Mouse (Mus musculus): ENCODE data around the gene Pon1. TPM values are rescaled to one million over a fixed set of nuclear protein-coding genes. Genes with fewer than 3 reads are reported as not detected.

Gene Pon1
- polyA plus RNA-seq, 1 experiment = not detected

GRCm38 (mm10) chr6:5177967-5178891 is 15.5 kb downstream of the Pon1 start:
- no peak overlapping the region for H3K4me3 ChIP-seq (ENCODE audit: low read depth, low read length)
- no peaks in the 10 kb centered on the region for H3K4me1 ChIP-seq (ENCODE audit: control insufficient read depth, insufficient read depth, low read length)
- no peaks in the 10 kb centered on the region for H3K9me3 ChIP-seq (replicated peaks; ENCODE audit: control insufficient read depth, insufficient read depth, low read length, poor library complexity, severe bottlenecking)
- H3K36me3 ChIP-seq (ENCODE audit: control insufficient read depth, insufficient read depth, low read length, poor library complexity, severe bottlenecking) = no peaks in the 10 kb centered on the region
- no peak for TF ChIP-seq POLR2A (IDR thresholded peaks at IDR 0.05; ENCODE audit: insufficient read depth, low read length)
- no peaks in the 10 kb centered on the region for H3K27me3 ChIP-seq (ENCODE audit: control insufficient read depth, insufficient read depth, low read length, poor library complexity, severe bottlenecking)
- H3K27ac ChIP-seq (ENCODE audit: insufficient read depth, low read length) = no peak overlapping the region
- no peak overlapping the region for H3K9ac ChIP-seq (ENCODE audit: low read depth, poor library complexity, severe bottlenecking)

- no peaks in the 10 kb centered on the region for H3K36me3 ChIP-seq (ENCODE audit: control insufficient read depth, insufficient read depth, low read length, poor library complexity, severe bottlenecking)
- H3K27ac ChIP-seq (ENCODE audit: insufficient read depth, low read length) = no peak overlapping the region
- H3K4me1 ChIP-seq (ENCODE audit: control insufficient read depth, insufficient read depth, low read length) = no peaks in the 10 kb centered on the region
- TF ChIP-seq EP300 (IDR thresholded peaks at IDR 0.05; ENCODE audit: insufficient read depth, low read depth, low read length) (no peak), CTCF (IDR thresholded peaks at IDR 0.05; ENCODE audit: low read depth, low read length) (no peak), POLR2A (IDR thresholded peaks at IDR 0.05; ENCODE audit: insufficient read depth, low read length) (no peak)
- no peak overlapping the region for H3K4me3 ChIP-seq (ENCODE audit: low read depth, low read length)
- H3K9ac ChIP-seq (ENCODE audit: low read depth, poor library complexity, severe bottlenecking) = no peak overlapping the region
- no peaks in the 10 kb centered on the region for H3K9me3 ChIP-seq (replicated peaks; ENCODE audit: control insufficient read depth, insufficient read depth, low read length, poor library complexity, severe bottlenecking)
- no peaks in the 10 kb centered on the region for H3K27me3 ChIP-seq (ENCODE audit: control insufficient read depth, insufficient read depth, low read length, poor library complexity, severe bottlenecking)
Observed at GRCm38 (mm10) chr6:5174179-5174812, 19.4 kb downstream of the Pon1 start.

GRCm38 (mm10) chr6:5172571-5172970 is 21.2 kb downstream of the Pon1 start:
- no peaks in the 10 kb centered on the region for H3K36me3 ChIP-seq (ENCODE audit: control insufficient read depth, insufficient read depth, low read length, poor library complexity, severe bottlenecking)
- H3K4me3 ChIP-seq (ENCODE audit: low read depth, low read length) = no peak overlapping the region
- TF ChIP-seq CTCF (IDR thresholded peaks at IDR 0.05; ENCODE audit: low read depth, low read length) (no peak), POLR2A (IDR thresholded peaks at IDR 0.05; ENCODE audit: insufficient read depth, low read length) (no peak), EP300 (IDR thresholded peaks at IDR 0.05; ENCODE audit: insufficient read depth, low read depth, low read length) (no peak)
- H3K27me3 ChIP-seq (ENCODE audit: control insufficient read depth, insufficient read depth, low read length, poor library complexity, severe bottlenecking) = no peaks in the 10 kb centered on the region
- H3K4me1 ChIP-seq (ENCODE audit: control insufficient read depth, insufficient read depth, low read length) = no peaks in the 10 kb centered on the region
- no peak overlapping the region for H3K27ac ChIP-seq (ENCODE audit: insufficient read depth, low read length)
- no peak overlapping the region for H3K9ac ChIP-seq (ENCODE audit: low read depth, poor library complexity, severe bottlenecking)
- no peaks in the 10 kb centered on the region for H3K9me3 ChIP-seq (replicated peaks; ENCODE audit: control insufficient read depth, insufficient read depth, low read length, poor library complexity, severe bottlenecking)

GRCm38 (mm10) chr6:5171418-5171817 is 22.3 kb downstream of the Pon1 start:
- Histone ChIP-seq H3K9me3 (replicated peaks; ENCODE audit: control insufficient read depth, insufficient read depth, low read length, poor library complexity, severe bottlenecking) (no peaks in the 10 kb centered on the region), H3K9ac (ENCODE audit: low read depth, poor library complexity, severe bottlenecking) (no peak overlapping the region), H3K27ac (ENCODE audit: insufficient read depth, low read length) (no peak overlapping the region), H3K4me1 (ENCODE audit: control insufficient read depth, insufficient read depth, low read length) (no peaks in the 10 kb centered on the region), H3K36me3 (ENCODE audit: control insufficient read depth, insufficient read depth, low read length, poor library complexity, severe bottlenecking) (no peaks in the 10 kb centered on the region), H3K4me3 (ENCODE audit: low read depth, low read length) (no peak overlapping the region), H3K27me3 (ENCODE audit: control insufficient read depth, insufficient read depth, low read length, poor library complexity, severe bottlenecking) (no peaks in the 10 kb centered on the region)
- no peak for TF ChIP-seq CTCF (IDR thresholded peaks at IDR 0.05; ENCODE audit: low read depth, low read length)
- TF ChIP-seq EP300 (IDR thresholded peaks at IDR 0.05; ENCODE audit: insufficient read depth, low read depth, low read length) = no peak
- TF ChIP-seq POLR2A (IDR thresholded peaks at IDR 0.05; ENCODE audit: insufficient read depth, low read length) = no peak

- H3K4me3 ChIP-seq (ENCODE audit: low read depth, low read length) = no peak overlapping the region
- no peaks in the 10 kb centered on the region for H3K4me1 ChIP-seq (ENCODE audit: control insufficient read depth, insufficient read depth, low read length)
- no peak overlapping the region for H3K9ac ChIP-seq (ENCODE audit: low read depth, poor library complexity, severe bottlenecking)
- H3K9me3 ChIP-seq (replicated peaks; ENCODE audit: control insufficient read depth, insufficient read depth, low read length, poor library complexity, severe bottlenecking) = no peaks in the 10 kb centered on the region
- no peaks in the 10 kb centered on the region for H3K36me3 ChIP-seq (ENCODE audit: control insufficient read depth, insufficient read depth, low read length, poor library complexity, severe bottlenecking)
- no peak for TF ChIP-seq EP300 (IDR thresholded peaks at IDR 0.05; ENCODE audit: insufficient read depth, low read depth, low read length)
- no peak for TF ChIP-seq CTCF (IDR thresholded peaks at IDR 0.05; ENCODE audit: low read depth, low read length)
- no peak for TF ChIP-seq POLR2A (IDR thresholded peaks at IDR 0.05; ENCODE audit: insufficient read depth, low read length)
- H3K27me3 ChIP-seq (ENCODE audit: control insufficient read depth, insufficient read depth, low read length, poor library complexity, severe bottlenecking) = no peaks in the 10 kb centered on the region
- H3K27ac ChIP-seq (ENCODE audit: insufficient read depth, low read length) = no peak overlapping the region
Observed at GRCm38 (mm10) chr6:5168158-5168557, 25.6 kb downstream of the Pon1 start.
